Mouse (Mus musculus): ENCODE measurements at regions not wholly inside any gene's neighbourhood (a gene's known extent, or its start where the extent isn't known, plus 50 kb on each side); places are given as distances from the start of the nearest gene placed in this dataset.

- no peak for DNase-seq
Observed at GRCm38 (mm10) chr10:119016104-119016503, 146.1 kb upstream of the Dyrk2 start.

GRCm38 (mm10) chr10:119015311-119016055 lies 145.5 kb upstream of the Dyrk2 start:
- DNase-seq = no peak

GRCm38 (mm10) chr10:119014731-119015130 lies 144.7 kb upstream of the Dyrk2 start:
- DNase-seq = no peak

GRCm38 (mm10) chr10:119013758-119014157 lies 143.7 kb upstream of the Dyrk2 start:
- DNase-seq = no peak

- DNase-seq = no peak
Observed at GRCm38 (mm10) chr10:119011511-119011910, 141.5 kb upstream of the Dyrk2 start.

GRCm38 (mm10) chr10:119010884-119011283 lies 140.9 kb upstream of the Dyrk2 start:
- no peak for DNase-seq

- no peak for DNase-seq
Observed at GRCm38 (mm10) chr10:119006866-119007575, 137.0 kb upstream of the Dyrk2 start.

- DNase-seq = no peak
Observed at GRCm38 (mm10) chr10:119005491-119005890, 135.5 kb upstream of the Dyrk2 start.

GRCm38 (mm10) chr10:119004426-119004825 lies 134.4 kb upstream of the Dyrk2 start:
- no peak for DNase-seq

GRCm38 (mm10) chr10:119003839-119004238 lies 133.8 kb upstream of the Dyrk2 start:
- DNase-seq = peak; percentile 23 to 25

GRCm38 (mm10) chr10:119003042-119003441 lies 133.0 kb upstream of the Dyrk2 start:
- no peak for DNase-seq

- no peak for DNase-seq
Observed at GRCm38 (mm10) chr10:119001895-119002294, 131.9 kb upstream of the Dyrk2 start.

GRCm38 (mm10) chr10:119001000-119001780 lies 131.2 kb upstream of the Dyrk2 start:
- no peak for DNase-seq

- DNase-seq = no peak
Observed at GRCm38 (mm10) chr10:118998966-118999365, 129.0 kb upstream of the Dyrk2 start.

GRCm38 (mm10) chr10:118997034-118997433 lies 127.0 kb upstream of the Dyrk2 start:
- no peak for DNase-seq

- no peak for DNase-seq
Observed at GRCm38 (mm10) chr10:118993819-118994574, 124.0 kb upstream of the Dyrk2 start.

- DNase-seq = peak; percentile 57 to 63
Observed at GRCm38 (mm10) chr10:118991213-118991612, 121.2 kb upstream of the Dyrk2 start.

- DNase-seq = no peak
Observed at GRCm38 (mm10) chr10:118990500-118990899, 120.5 kb upstream of the Dyrk2 start.

GRCm38 (mm10) chr10:118989812-118990211 lies 119.8 kb upstream of the Dyrk2 start:
- no peak for DNase-seq

GRCm38 (mm10) chr10:118988249-118988648 lies 118.2 kb upstream of the Dyrk2 start:
- peak; percentile 15 to 17 for DNase-seq

GRCm38 (mm10) chr10:118984580-118984979 lies 114.6 kb upstream of the Dyrk2 start:
- DNase-seq = no peak

- no peak for DNase-seq
Observed at GRCm38 (mm10) chr10:118981446-118981845, 111.4 kb upstream of the Dyrk2 start.

Data from adrenal gland, postnatal 36 days (tissue).